Mouse (Mus musculus) bone marrow macrophage, adult 2 months (primary cell): ENCODE data around the gene Srp9. TPM values are rescaled to one million over a fixed set of nuclear protein-coding genes. Genes with fewer than 3 reads are reported as not detected.

Experiments
- H3K27ac ChIP-seq: 2 replicates; pipeline ENCODE4 v1.5.1; 2012; ENCODE audit warnings: low read depth, low read length; ENCODE audit not compliant: insufficient read depth
- H3K4me1 ChIP-seq: 2 replicates; pipeline ENCODE4 v1.6.1; 2012; ENCODE audit warnings: low read length; ENCODE audit not compliant: control insufficient read depth, insufficient read depth
- H3K4me3 ChIP-seq: 2 replicates; pipeline ENCODE4 v1.5.1; 2012; ENCODE audit warnings: mild to moderate bottlenecking, low read length, moderate library complexity; ENCODE audit not compliant: insufficient read depth
- CTCF ChIP-seq: IDR thresholded peaks from 2 replicates; pipeline ENCODE4 v1.5.1; 2012; ENCODE audit warnings: low read depth, mild to moderate bottlenecking, low read length, moderate library complexity
- POLR2A ChIP-seq: IDR thresholded peaks from 2 replicates; pipeline ENCODE4 v1.6.1; 2012; ENCODE audit warnings: mild to moderate bottlenecking, low read depth, low read length, borderline replicate concordance
- polyA plus RNA-seq: library from polyadenylated mRNA; stranded (reverse); fragments of >200 nt; gene quantifications from 2 replicates; pipeline ENCODE4 v1.2.4, GENCODE M21; 2012; ENCODE audit not compliant: missing spikeins, insufficient read depth, insufficient read length

Gene Srp9
- polyA plus RNA-seq, 1 experiment: 81.0 TPM

GRCm38 (mm10) chr1:182091261-182091660 is 33.3 kb upstream of the Srp9 start:
- TF ChIP-seq CTCF (no peak), POLR2A (no peak)
- Histone ChIP-seq H3K4me1 (peaks cover 22% of the 10 kb centered on the region), H3K4me3 (no peak overlapping the region), H3K27ac (no peak overlapping the region)

- H3K4me1 ChIP-seq: peaks cover 27% of the 10 kb centered on the region
- no peak for TF ChIP-seq CTCF
- no peak for TF ChIP-seq POLR2A
- H3K4me3 ChIP-seq: no peak overlapping the region
- H3K27ac ChIP-seq: no peak overlapping the region
Observed at GRCm38 (mm10) chr1:182091746-182092412, 32.7 kb upstream of the Srp9 start.

GRCm38 (mm10) chr1:182092413-182092800 is 32.1 kb upstream of the Srp9 start:
- H3K4me1 ChIP-seq: peaks cover 24% of the 10 kb centered on the region
- no peak for TF ChIP-seq POLR2A
- no peak for TF ChIP-seq CTCF
- H3K4me3 ChIP-seq: no peak overlapping the region
- H3K27ac ChIP-seq: no peak overlapping the region

- Histone ChIP-seq H3K4me3 (no peak overlapping the region), H3K4me1 (peaks cover 15% of the 10 kb centered on the region), H3K27ac (no peak overlapping the region)
- TF ChIP-seq CTCF: no peak
- no peak for TF ChIP-seq POLR2A
Observed at GRCm38 (mm10) chr1:182093407-182093806, 31.1 kb upstream of the Srp9 start.

- peaks cover 11% of the 10 kb centered on the region for H3K4me1 ChIP-seq
- TF ChIP-seq POLR2A (no peak), CTCF (no peak)
- H3K4me3 ChIP-seq: no peak overlapping the region
- H3K27ac ChIP-seq: no peak overlapping the region
Observed at GRCm38 (mm10) chr1:182094473-182095136, 29.9 kb upstream of the Srp9 start.

- H3K4me1 ChIP-seq: peaks cover 11% of the 10 kb centered on the region
- TF ChIP-seq POLR2A: no peak
- no peak for TF ChIP-seq CTCF
- no peak overlapping the region for H3K4me3 ChIP-seq
- H3K27ac ChIP-seq: no peak overlapping the region
Observed at GRCm38 (mm10) chr1:182095240-182095741, 29.2 kb upstream of the Srp9 start.

GRCm38 (mm10) chr1:182096707-182097106 is 27.8 kb upstream of the Srp9 start:
- Histone ChIP-seq H3K27ac (no peak overlapping the region), H3K4me3 (no peak overlapping the region), H3K4me1 (peaks cover 10% of the 10 kb centered on the region)
- TF ChIP-seq CTCF: no peak
- no peak for TF ChIP-seq POLR2A

- Histone ChIP-seq H3K4me1 (peaks cover 14% of the 10 kb centered on the region), H3K27ac (no peak overlapping the region), H3K4me3 (no peak overlapping the region)
- TF ChIP-seq CTCF (no peak), POLR2A (no peak)
Observed at GRCm38 (mm10) chr1:182099062-182099461, 25.5 kb upstream of the Srp9 start.

- Histone ChIP-seq H3K4me1 (peaks cover 14% of the 10 kb centered on the region), H3K4me3 (no peak overlapping the region), H3K27ac (no peak overlapping the region)
- no peak for TF ChIP-seq POLR2A
- TF ChIP-seq CTCF: no peak
Observed at GRCm38 (mm10) chr1:182100403-182100802, 24.1 kb upstream of the Srp9 start.

- Histone ChIP-seq H3K4me3 (no peak overlapping the region), H3K27ac (no peak overlapping the region), H3K4me1 (peaks cover 11% of the 10 kb centered on the region)
- TF ChIP-seq POLR2A (no peak), CTCF (no peak)
Observed at GRCm38 (mm10) chr1:182101468-182101867, 23.1 kb upstream of the Srp9 start.
